In genomic region chr12:55488661-55489447, GRCm38 (mm10) we compare ENCODE assay signal across 11 mouse cellular contexts. TPM values are rescaled to one million over a fixed set of nuclear protein-coding genes. Genes with fewer than 3 reads are reported as not detected.
DNase-seq lines count a peak whose midpoint lies in the region; ATAC-seq and TF ChIP-seq lines count a peak whose summit lies in the region.
"Had no signal": no experiment of that assay in that cellular context is flagged by ENCODE, and none has a peak within 500 bp of the region (broad histone marks: within the 10 kb centered on the region; RNA-seq: fewer than 3 reads in every experiment).

No protein-coding gene starts in this region.

- 26% methylated on average over 13 of the region's 13 CpGs for WGBS in spleen, adult 2 months
- whole genome bisulfite sequencing in cerebellum, adult 2 months = 86% methylated on average over 13 of the region's 13 CpGs

- H3K36me3 ChIP-seq in spleen, adult 2 months (ENCODE audit: control insufficient read depth, insufficient read depth, low read length) = peaks cover 35% of the 10 kb centered on the region

- H3K4me1 ChIP-seq in spleen, adult 2 months (ENCODE audit: control insufficient read depth, insufficient read depth, insufficient read length) = peaks cover 28% of the 10 kb centered on the region; the same call in 1 of the 2 replicates
- no peaks in the 10 kb centered on the region for H3K4me1 ChIP-seq in cerebellum, adult 2 months (ENCODE audit: control insufficient read depth, insufficient read depth, low read length)

- peak; percentile 60 for ATAC-seq in megakaryocyte, adult 5-6 weeks (ENCODE audit: poor library complexity, severe bottlenecking)
- no peak for ATAC-seq in megakaryocyte-erythroid progenitor cell, adult 5-6 weeks (replicated peaks; ENCODE audit: low FRiP score, low TSS enrichment, poor library complexity, severe bottlenecking)

- intact Hi-C loops in heart, postnatal 14 days (cut with DNase I) = no loop called here

- no peak for TF ChIP-seq CTCF in spleen, adult 2 months (IDR thresholded peaks at IDR 0.05; ENCODE audit: extremely low read depth, insufficient read depth, insufficient read length, insufficient replicate concordance)
- TF ChIP-seq CTCF in cerebellum, adult 2 months (IDR thresholded peaks at IDR 0.05; ENCODE audit: borderline replicate concordance, insufficient read depth, low read depth, low read length) = no peak

- H3K4me3 ChIP-seq in spleen, adult 2 months (ENCODE audit: extremely low read depth, insufficient read depth, insufficient read length) = peak overlapping the region; percentile 6; the same call in 1 of the 2 replicates
- H3K4me3 ChIP-seq in cerebellum, adult 2 months (replicated peaks; ENCODE audit: insufficient read depth, low read depth, low read length) = no peak overlapping the region
- H3K4me3 ChIP-seq: neural tube, embryonic 13.5 days had no signal

- peak overlapping the region; percentile 79 for H3K27ac ChIP-seq in spleen, adult 2 months (ENCODE audit: insufficient read depth, low read length)
- H3K27ac ChIP-seq in cerebellum, adult 2 months (ENCODE audit: insufficient read depth, low read length) = no peak overlapping the region
- H3K27ac ChIP-seq: neural tube, embryonic 13.5 days had no signal

- DNase-seq in heart, adult 18-20 months = peak; percentile 51 to 69
- no peak for DNase-seq in heart, postnatal 14 days
- DNase-seq in spleen, adult 2 months (ENCODE audit: low read depth in 1 of 2, low spot score in 2 of 2) = peak; percentile 54 to 70
- DNase-seq in spleen, postnatal 14 days (ENCODE audit: low spot score in 2 of 2) = no peak
- no peak for DNase-seq in cerebellum, adult 2 months
- no peak for DNase-seq in urinary bladder, postnatal 25 days (ENCODE audit: low spot score)
- DNase-seq: gastrocnemius, postnatal 10 days; layer of hippocampus, postnatal 36 days had no signal

- TF ChIP-seq POLR2A in spleen, adult 2 months (IDR thresholded peaks at IDR 0.05; ENCODE audit: low read depth, low read length) = no peak
- no peak for TF ChIP-seq POLR2A in cerebellum, adult 2 months (IDR thresholded peaks at IDR 0.05; ENCODE audit: borderline replicate concordance, insufficient read depth, low read length)

- H3K27me3 ChIP-seq in spleen, adult 2 months (ENCODE audit: control insufficient read depth, insufficient read depth, low read length) = no peaks in the 10 kb centered on the region
- H3K27me3 ChIP-seq in cerebellum, adult 2 months (ENCODE audit: control insufficient read depth, insufficient read depth, low read length) = no peaks in the 10 kb centered on the region
- H3K27me3 ChIP-seq: neural tube, embryonic 13.5 days had no signal

RNA-seq across cellular contexts. Expression of gene Nfkbia, which starts 3.6 kb away (rescaled TPM):
- 10 to 100 TPM; 59.5 to 74.3 TPM for total RNA-seq in heart, adult 18-20 months (2021)
- 10 to 100 TPM; 69.4 to 81.5 TPM for total RNA-seq in heart, postnatal 14 days (2021)
- polyA plus RNA-seq in spleen, adult 2 months (2012; rRNA removed) = 287 and 388 TPM in 2 replicates
- 55.5 and 84.6 TPM in 2 replicates for total RNA-seq in megakaryocyte, adult 5-6 weeks (2015)
- 52.5 and 65.3 TPM in 2 replicates for total RNA-seq in megakaryocyte, adult 5-6 weeks (2017)
- polyA plus RNA-seq in cerebellum, adult 2 months (2012; rRNA removed) = 39.1 and 45.7 TPM in 2 replicates
- total RNA-seq in megakaryocyte-erythroid progenitor cell, adult 5-6 weeks (2014; fragmentation: Nextera tagmentation) = 13.8 and 29.4 TPM in 2 replicates
- 71.6 and 81.5 TPM in 2 replicates for total RNA-seq in megakaryocyte-erythroid progenitor cell, adult 5-6 weeks (2017)

Comparison
In these comparisons a context has a peak if more than half of its experiments do, and no peak if none do; other contexts are left out.
1. DNase-seq: peak in heart, adult 18-20 months (2 of 2) and spleen, adult 2 months (2 of 2); none in heart, postnatal 14 days (0 of 2), spleen, postnatal 14 days (0 of 2), cerebellum, adult 2 months (0 of 2) and urinary bladder, postnatal 25 days (single experiment).